10 mouse cellular contexts compared by ENCODE assay signal in genomic region chr3:130887540-130888312, GRCm38 (mm10).
DNase-seq lines count a peak whose midpoint lies in the region; ATAC-seq and TF ChIP-seq lines count a peak whose summit lies in the region.
"Had no signal": no experiment of that assay in that cellular context is flagged by ENCODE, and none has a peak within 500 bp of the region (broad histone marks: within the 10 kb centered on the region; RNA-seq: fewer than 3 reads in every experiment).

No protein-coding gene starts in this region.

- WGBS in kidney, embryonic 15.5 days, result 77% methylated on average over 3 of the region's 3 CpGs
- 91% methylated on average over 3 of the region's 3 CpGs for WGBS in forebrain, embryonic 16.5 days

- H3K4me3 ChIP-seq in kidney, embryonic 15.5 days (replicated peaks), result no peak overlapping the region
- no peak overlapping the region for H3K4me3 ChIP-seq in E14TG2a.4 (replicated peaks; ENCODE audit: low read length)
- no peak overlapping the region for H3K4me3 ChIP-seq in forebrain, embryonic 16.5 days (replicated peaks; ENCODE audit: low read length)
- H3K4me3 ChIP-seq: embryonic facial prominence, embryonic 12.5 days had no signal

- H3K27me3 ChIP-seq in kidney, embryonic 15.5 days, result no peaks in the 10 kb centered on the region
- peaks cover 12% of the 10 kb centered on the region for H3K27me3 ChIP-seq in E14TG2a.4 (ENCODE audit: insufficient read depth, low read length)
- no peaks in the 10 kb centered on the region for H3K27me3 ChIP-seq in forebrain, embryonic 16.5 days (replicated peaks; ENCODE audit: control insufficient read depth, insufficient read depth, low read length)
- H3K27me3 ChIP-seq: embryonic facial prominence, embryonic 12.5 days had no signal

- H3K4me1 ChIP-seq in kidney, embryonic 15.5 days, result peaks cover 8% of the 10 kb centered on the region; the same call in 1 of the 2 replicates
- H3K4me1 ChIP-seq in E14TG2a.4 (replicated peaks; ENCODE audit: low read depth, low read length), result no peaks in the 10 kb centered on the region
- no peaks in the 10 kb centered on the region for H3K4me1 ChIP-seq in forebrain, embryonic 16.5 days (replicated peaks; ENCODE audit: control insufficient read depth, insufficient read depth, low read length)

- H3K9me3 ChIP-seq in kidney, embryonic 15.5 days (replicated peaks), result no peaks in the 10 kb centered on the region
- no peaks in the 10 kb centered on the region for H3K9me3 ChIP-seq in E14TG2a.4 (ENCODE audit: low read length)
- H3K9me3 ChIP-seq in forebrain, embryonic 16.5 days (ENCODE audit: control insufficient read depth, low read length), result no peaks in the 10 kb centered on the region; the same call in 1 of the 2 replicates
- H3K9me3 ChIP-seq: embryonic facial prominence, embryonic 12.5 days had no signal

- no peak for ATAC-seq in kidney, embryonic 15.5 days (replicated peaks; ENCODE audit: low FRiP score)
- no peak for ATAC-seq in forebrain, embryonic 16.5 days
- ATAC-seq in erythroid progenitor cell, adult 5-6 weeks (replicated peaks; ENCODE audit: low FRiP score, poor library complexity, severe bottlenecking), result no peak

- no peak overlapping the region for H3K9ac ChIP-seq in kidney, embryonic 15.5 days
- H3K9ac ChIP-seq in forebrain, embryonic 16.5 days (replicated peaks; ENCODE audit: low read depth, low read length), result no peak overlapping the region
- H3K9ac ChIP-seq: embryonic facial prominence, embryonic 12.5 days had no signal

- no peaks in the 10 kb centered on the region for H3K36me3 ChIP-seq in kidney, embryonic 15.5 days
- H3K36me3 ChIP-seq in E14TG2a.4 (ENCODE audit: insufficient read depth, low read length), result no peaks in the 10 kb centered on the region
- H3K36me3 ChIP-seq in forebrain, embryonic 16.5 days (ENCODE audit: control insufficient read depth, insufficient read depth), result no peaks in the 10 kb centered on the region
- H3K36me3 ChIP-seq: embryonic facial prominence, embryonic 12.5 days had no signal

- TF ChIP-seq CTCF in E14TG2a.4 (conservative IDR thresholded peaks at IDR 0.05; ENCODE audit: low read length), result peak; percentile 73

- no peak overlapping the region for H3K27ac ChIP-seq in kidney, embryonic 15.5 days
- H3K27ac ChIP-seq in forebrain, embryonic 16.5 days (ENCODE audit: low read length), result no peak overlapping the region
- H3K27ac ChIP-seq: embryonic facial prominence, embryonic 12.5 days; macrophage had no signal

- no peak overlapping the region for H3K4me2 ChIP-seq in kidney, embryonic 15.5 days
- no peak overlapping the region for H3K4me2 ChIP-seq in forebrain, embryonic 16.5 days (ENCODE audit: low read length)
- H3K4me2 ChIP-seq: embryonic facial prominence, embryonic 12.5 days had no signal

- DNase-seq in kidney, adult 11 months, result peak; percentile 6
- peak; percentile 8 for DNase-seq in c-Kit-negative CD71-positive TER-119-positive erythroid progenitor cells, embryonic 14.5 days (ENCODE audit: low read depth, low spot score)
- DNase-seq in spleen, adult 12 weeks (ENCODE audit: low spot score), result peak; percentile 19
- no peak for DNase-seq in urinary bladder, postnatal 10 days (ENCODE audit: low spot score)
